Mouse (Mus musculus) thymus, adult 2 months (tissue): Measurements from ENCODE around the gene Syngr1.

ENCODE experiments used
- CTCF ChIP-seq: fragments of 200-500 bp; IDR thresholded peaks from 2 replicates; pipeline ENCODE4 v1.5.1; 2012; ENCODE audit warnings: mild to moderate bottlenecking, control low read depth, low read length, moderate library complexity, borderline replicate concordance; ENCODE audit not compliant: control insufficient read depth, poor library complexity, insufficient read depth; ENCODE audit errors: extremely low read depth
- POLR2A ChIP-seq: fragments of 200-500 bp; IDR thresholded peaks from 2 replicates; pipeline ENCODE4 v1.6.1; 2012; ENCODE audit warnings: mild to moderate bottlenecking, low read length, control low read depth, moderate library complexity; ENCODE audit not compliant: control insufficient read depth, poor library complexity, insufficient read depth; ENCODE audit errors: extremely low read depth

DNA sequence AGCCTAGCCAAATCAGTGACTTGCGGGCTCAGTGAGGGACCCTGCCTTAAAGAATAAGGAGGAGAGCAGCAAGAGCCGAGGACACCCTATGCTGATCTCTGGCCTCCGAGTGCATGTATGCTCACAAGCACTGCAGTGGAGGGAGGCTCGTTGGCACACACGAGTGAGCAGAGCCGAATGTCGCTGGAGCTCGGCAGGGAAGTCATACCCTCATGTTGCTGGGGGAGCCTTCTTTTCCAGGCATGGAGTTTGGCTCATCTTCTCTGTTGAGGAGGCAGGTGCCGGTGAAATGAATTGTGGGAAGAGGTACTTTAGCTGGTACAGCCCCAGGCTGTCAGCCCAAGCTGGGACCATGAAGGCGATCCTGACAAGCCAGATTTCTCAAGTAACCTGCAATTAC lies 5.3 kb downstream of the Syngr1 start:
- TF ChIP-seq POLR2A (no peak), CTCF (no peak)
